Mouse (Mus musculus) embryo, embryonic 10 days (tissue): ENCODE measurements around the gene Plcl2.
"Not testable (repeated sequence)": the region's sequence is repeated elsewhere in the genome, so short reads cannot be mapped to it uniquely, and the experiment has no call there.

Source experiments
- DNase-seq: peaks from one replicate; pipeline ENCODE4 v3.0.0-alpha.2; 2015; ENCODE audit warnings: low spot score

Gene Plcl2

DNA sequence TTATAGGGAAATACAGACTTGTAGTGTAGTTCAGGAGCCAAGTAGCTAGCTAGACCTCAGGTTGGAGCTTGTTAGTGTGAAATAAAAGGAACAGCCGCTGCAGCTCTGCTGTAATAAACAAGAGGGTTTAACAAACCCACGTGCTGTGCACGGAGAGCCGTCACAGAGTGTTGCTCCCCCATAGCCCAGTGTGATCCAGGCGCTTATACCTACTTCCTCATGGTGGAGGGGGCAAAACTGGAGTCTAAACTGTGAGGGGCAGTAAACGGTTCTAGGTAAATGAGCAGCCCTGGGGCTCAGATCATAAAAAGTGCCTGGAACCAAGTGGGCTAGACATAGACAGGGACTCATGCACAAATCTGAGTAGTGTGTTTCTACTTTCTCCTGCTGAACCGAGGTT is 165.4 kb downstream of the Plcl2 start:
- no peak for DNase-seq

- DNase-seq, result no peak
Observed at GRCm38 (mm10) chr17:50675231-50675630, 166.0 kb downstream of the Plcl2 start.

DNA sequence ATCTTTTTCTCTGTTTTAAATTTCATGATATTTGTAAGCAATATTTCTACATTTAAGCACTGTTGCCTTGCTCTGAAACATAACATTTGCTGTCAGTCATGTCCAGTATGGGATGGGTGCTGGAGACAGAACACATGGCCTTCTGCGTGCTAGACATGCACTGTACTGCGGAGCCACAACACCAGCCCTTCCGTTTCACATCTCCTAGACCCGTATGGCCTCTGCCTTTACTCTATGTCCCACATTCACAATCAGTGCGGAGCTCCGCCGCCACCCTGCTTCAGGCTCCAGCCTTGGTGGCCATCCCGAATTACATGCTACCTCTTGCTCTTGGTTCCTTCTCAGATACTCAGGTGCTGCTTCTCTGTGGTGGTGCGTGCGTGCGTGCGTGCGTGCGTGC is 168.1 kb downstream of the Plcl2 start:
- no peak for DNase-seq

GRCm38 (mm10) chr17:50677978-50678712 is 168.9 kb downstream of the Plcl2 start:
- DNase-seq, result peak; percentile 25

DNA sequence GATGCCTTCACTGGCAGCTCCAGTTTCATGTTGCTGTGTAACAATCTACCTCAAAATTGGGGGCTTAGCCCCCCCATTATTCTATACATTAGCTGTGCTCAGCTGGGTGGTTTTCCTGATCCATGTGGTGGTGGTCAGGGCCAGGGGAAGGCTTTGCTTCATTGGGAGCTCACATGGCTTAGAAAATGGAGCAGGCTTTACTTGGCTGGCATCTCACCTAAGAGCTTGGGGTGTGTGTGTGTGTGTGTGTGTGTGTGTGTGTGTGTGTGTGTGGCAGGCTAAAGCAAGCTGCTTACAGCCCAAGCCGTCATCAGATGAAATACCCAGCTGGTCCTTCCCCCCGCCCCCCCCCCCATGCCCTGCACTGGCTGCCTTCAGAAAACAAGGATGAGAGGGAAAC is 169.5 kb downstream of the Plcl2 start:
- DNase-seq, result no peak

DNA sequence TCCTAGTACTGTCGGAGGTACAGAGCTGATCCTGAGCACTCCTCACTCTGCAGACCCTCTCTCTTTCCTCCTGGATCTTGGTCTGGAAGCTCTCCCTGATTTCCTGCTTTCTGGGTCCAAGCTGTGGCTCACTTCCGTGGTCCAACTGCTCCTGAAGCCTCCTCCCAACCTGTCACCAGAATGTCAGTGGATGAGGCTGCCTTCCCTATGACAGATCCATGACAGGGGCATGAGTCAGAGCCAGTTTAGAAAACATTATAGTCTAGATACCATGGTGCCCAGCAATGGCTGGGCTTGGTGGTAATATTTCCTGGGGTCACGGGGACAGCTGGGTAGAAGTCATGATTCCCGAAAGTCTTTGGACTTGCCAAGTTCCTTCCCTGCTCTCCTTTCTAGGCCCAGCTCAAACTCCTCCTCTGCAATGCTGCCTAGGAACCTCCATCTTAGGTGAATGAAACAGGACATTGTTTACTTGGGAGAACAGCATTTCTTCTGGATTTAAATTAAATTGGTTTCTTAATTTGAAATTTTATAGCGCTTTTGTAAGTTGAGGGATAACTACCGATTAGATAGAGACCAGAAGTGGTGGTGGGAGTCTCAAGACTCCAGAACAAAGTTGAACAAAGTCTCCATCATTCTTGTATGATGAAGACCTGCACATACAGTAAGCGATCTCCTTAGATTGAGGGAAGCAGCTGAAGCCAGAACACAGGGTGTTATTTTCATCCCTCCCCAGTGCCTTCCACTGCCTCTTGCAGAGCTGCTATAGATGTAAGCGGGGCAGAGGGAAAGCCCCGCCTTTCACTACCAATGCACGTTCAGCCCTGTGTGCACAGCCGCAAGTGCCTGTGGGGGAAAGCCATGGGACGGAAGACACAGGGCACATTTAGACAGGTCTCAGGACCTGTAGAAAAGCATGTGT is 170.7 kb downstream of the Plcl2 start:
- no peak for DNase-seq

GRCm38 (mm10) chr17:50682696-50683095 is 173.5 kb downstream of the Plcl2 start:
- DNase-seq, result no peak

DNA sequence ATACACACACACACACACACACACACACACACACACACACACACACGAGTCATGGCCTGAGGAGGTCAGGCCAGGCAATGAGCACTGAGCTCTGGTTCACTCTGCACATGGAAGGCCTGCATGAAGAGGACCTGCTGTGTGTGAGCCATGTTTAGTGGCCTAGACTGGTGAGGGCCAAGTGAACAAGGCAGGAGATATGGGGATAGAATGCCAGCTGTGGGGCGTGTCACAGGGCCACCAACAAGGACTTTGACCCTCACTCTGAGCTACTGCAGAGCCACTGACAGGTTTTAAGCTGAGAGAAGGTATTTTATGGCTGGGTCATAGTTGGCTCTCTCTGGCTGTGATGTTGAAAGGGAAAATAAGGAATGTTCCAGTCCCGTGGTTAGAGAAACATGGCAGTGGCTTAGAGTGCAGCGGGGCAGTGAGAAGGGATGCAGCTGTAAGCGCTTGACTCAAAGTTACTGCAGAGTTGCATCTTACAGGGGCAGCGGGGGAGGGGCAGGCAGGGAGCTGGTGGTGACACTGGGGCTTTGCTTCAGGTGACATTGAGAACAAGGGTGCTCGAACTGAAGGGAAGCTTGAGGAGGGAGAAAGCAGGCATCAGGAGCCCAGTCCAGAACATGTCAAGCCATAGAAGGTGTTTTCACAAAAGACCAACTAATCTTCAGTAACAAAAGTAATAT is 175.9 kb downstream of the Plcl2 start:
- DNase-seq, result no peak

DNA sequence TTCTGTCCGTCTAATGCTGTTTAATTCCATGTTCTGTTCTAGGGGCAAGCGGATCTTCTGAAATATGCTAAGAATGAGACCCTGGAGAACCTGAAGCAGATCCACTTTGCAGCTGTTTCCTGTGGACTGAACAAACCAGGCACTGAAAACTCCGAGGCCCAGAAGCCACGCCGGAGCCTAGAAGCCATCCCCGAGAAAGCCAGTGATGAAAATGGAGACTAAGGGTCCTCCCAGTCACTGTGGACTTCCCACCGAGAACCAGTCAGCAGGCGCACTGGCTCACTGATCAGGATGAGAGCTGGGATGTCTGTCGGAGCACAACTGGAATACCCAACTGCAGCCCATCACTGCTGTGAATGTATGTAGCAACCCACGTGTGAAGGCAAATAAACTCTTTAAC is 178.5 kb downstream of the Plcl2 start:
- DNase-seq, result no peak

DNA sequence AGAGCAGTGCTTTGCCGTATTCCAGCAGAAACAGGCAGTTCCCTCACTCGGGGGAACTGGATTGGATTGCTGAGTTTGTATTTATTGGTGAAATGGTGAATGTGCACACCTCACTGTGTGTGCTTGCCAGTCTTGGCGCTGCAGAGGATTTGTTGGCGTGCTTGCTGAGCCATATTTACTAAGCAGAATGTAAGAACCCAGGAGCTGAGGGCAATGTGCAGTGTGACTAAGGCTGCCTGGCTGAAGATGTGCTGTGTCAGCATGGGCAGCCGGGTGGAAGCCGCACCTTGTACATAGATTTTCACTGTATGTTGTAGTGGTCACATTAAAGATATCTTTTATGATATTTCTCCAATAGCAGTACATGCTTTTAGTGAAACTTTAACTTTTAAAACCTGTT is 178.9 kb downstream of the Plcl2 start:
- no peak for DNase-seq

GRCm38 (mm10) chr17:50698410-50698809 is 189.2 kb downstream of the Plcl2 start:
- DNase-seq, result not testable (repeated sequence)

GRCm38 (mm10) chr17:50710497-50711222 is 201.5 kb downstream of the Plcl2 start:
- DNase-seq, result no peak

DNA sequence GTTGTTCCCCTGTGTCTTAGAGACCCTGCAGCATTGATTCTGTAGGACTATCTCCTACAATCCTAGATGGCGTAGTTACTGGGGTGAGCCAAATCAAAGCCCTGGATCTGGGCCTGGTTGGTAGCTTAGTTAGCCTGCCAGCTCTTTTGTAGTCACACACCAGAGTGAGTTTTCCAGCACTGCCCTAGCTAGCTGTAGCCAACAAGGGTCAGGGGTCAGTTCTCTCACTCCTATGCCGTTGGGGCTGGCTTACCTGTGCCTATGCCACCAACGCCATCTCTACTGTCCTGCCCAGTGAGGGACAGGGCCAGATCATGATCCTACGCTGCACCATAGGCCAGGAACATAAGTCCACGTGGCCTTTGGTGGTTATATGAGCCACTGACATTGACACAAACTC is 208.4 kb downstream of the Plcl2 start:
- no peak for DNase-seq

DNA sequence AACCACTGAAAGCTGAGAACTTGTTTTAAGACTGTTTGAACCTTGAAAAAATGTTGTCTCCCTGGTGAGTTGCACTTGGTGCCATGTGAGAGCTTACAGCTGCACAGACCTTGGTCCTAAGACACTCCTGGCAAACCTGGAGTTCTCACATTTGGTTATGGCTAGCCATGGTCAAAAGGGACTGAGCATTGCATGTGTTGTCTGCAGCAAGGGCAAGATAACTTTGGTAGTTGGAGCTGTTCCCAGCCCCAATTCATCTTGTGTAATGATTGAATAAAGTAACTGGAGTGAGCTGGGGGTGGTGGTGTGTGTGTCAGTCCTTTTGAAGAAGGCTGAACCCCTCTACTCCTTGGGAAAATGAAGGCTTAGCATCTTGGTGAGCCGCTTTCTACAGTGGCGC is 215.2 kb downstream of the Plcl2 start:
- DNase-seq, result no peak

DNA sequence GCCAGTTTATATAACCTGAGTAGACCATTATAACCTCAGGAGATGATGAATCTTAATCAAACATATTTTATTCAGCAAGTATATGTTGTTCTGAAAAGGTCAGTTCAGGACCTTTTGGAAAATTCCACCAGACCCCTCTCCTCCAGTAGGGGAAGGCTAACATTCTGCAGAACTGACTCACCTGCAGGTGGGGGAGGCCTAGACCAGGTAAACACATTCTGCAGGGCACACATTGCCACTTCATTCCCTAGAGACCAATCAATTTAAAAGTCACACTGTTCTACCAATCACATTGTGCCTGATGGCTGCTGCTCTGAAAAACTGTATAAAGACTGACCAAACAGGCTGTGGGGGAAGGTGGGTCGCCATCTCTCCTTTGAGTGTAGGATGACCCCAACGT is 217.1 kb downstream of the Plcl2 start:
- DNase-seq, result no peak

GRCm38 (mm10) chr17:50729031-50729430 is 219.8 kb downstream of the Plcl2 start:
- no peak for DNase-seq

- DNase-seq, result no peak
Observed at GRCm38 (mm10) chr17:50729577-50729976, 220.4 kb downstream of the Plcl2 start.

DNA sequence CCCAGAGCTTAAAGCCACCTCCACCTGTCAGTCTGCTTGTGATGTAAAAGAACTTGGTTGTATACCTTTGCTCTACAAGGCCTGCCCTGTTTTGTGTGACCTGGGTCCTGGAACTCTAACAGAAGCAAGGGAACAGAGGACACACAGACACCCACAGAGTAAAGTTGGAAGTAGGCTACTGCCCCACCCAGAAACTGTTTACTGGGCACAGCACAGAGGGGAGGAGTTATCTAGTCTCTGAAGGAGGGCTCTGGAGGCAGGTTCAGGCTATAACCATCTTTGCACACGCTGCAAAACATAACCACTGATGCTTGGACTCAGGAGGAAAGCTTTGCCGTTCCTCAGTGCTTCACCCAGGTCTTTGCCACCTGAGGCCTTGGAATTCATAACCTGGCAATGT is 221.7 kb downstream of the Plcl2 start:
- no peak for DNase-seq

DNA sequence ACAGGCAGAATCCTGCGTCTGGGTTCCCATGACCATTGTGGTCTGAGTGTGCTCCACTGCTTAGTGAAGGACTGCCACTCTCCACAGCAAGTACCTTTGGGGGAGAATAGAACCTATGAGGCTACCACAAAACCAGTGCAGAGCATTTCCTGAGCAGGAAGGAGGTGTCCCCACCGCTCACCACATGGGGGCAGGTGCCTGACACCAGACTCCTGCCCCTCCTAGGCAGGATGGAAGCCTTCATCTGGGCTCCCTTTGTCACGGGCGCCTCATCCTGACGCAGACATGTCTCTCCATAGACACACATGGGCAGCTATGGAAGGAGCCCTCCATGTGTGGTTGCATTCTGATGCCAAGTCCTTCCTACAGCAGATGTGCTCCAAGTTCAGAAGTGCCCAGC is 222.7 kb downstream of the Plcl2 start:
- no peak for DNase-seq

DNA sequence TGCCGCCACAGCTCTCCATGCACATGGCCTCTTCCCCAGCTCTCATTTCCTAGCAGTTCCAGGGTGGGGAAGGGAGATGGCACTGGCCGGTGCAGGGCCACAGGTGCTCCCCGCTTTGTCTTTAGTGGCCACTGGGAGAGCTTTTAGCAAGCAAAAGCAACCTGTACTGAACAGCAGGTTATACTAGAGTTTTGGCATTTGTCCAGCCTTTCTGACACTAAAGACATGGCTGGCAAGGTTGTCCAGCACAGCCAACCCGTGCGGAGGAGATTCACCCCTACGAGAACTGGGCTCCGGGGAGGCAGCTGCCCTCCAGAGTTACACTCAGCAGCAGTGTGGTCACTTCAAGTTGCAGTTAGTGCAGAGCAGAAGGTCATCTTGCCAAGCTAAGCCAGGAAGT is 224.2 kb downstream of the Plcl2 start:
- no peak for DNase-seq

DNA sequence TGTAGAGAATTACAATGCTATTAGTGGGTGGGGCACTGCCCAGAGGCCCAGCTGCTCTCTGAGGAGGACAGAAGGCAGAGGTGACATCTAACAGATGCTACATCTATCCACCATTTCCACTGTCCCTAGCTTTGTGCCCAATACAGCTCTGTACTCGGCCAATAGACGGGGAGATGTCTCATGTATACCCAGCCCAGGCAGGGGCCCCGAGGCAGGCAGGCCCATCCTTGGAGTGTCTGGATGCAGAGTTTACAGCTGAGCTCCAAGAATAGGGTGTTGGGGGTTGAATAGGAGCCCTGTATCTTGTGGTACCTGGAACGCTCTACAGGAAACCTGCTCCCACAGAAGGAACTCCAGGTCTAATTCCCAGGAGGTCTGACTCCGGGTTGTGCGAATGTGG is 225.6 kb downstream of the Plcl2 start:
- DNase-seq, result no peak

- no peak for DNase-seq
Observed at GRCm38 (mm10) chr17:50735382-50735954, 226.3 kb downstream of the Plcl2 start.
